Mouse (Mus musculus): ENCODE results near the gene Dsp.

Dsp gene

GRCm38 (mm10) chr13:38193406-38193805 is 42.3 kb downstream of the Dsp start:
- in situ Hi-C loops (cut with MboI), result no loop called here

DNA sequence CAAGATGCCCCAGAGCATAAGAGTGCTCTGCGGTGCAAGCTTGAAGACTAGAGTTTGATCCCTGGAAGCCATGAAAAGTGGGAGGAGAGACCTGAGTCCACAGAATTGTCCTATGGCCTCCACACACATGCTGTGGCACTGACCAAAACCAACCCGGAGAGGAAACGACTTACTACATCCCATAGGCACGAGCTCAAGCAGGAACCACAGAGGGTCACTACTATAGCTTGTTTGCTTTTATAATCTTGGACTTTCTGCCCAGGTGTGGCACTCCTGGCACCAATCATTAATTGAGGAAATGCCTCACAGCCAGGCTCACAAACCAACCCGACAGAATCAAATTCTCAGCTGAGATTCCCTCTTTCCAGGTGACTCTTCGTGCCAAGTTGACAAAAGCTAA is 50.3 kb downstream of the Dsp start:
- in situ Hi-C loops (cut with MboI), result no loop called here

- in situ Hi-C loops (cut with MboI), result no loop called here
These were observed 53.1 kb downstream of the Dsp start for GRCm38 (mm10) chr13:38204171-38204570.

GRCm38 (mm10) chr13:38204702-38205482 is 53.8 kb downstream of the Dsp start, which contains the start of gene Snrnp48:
Gene Snrnp48, plus strand, starts transcription at chr13:38204938.
- in situ Hi-C loops (cut with MboI), result no loop called here

- in situ Hi-C loops (cut with MboI), result no loop called here
These were observed 60.0 kb downstream of the Dsp start for GRCm38 (mm10) chr13:38211122-38211521.

DNA sequence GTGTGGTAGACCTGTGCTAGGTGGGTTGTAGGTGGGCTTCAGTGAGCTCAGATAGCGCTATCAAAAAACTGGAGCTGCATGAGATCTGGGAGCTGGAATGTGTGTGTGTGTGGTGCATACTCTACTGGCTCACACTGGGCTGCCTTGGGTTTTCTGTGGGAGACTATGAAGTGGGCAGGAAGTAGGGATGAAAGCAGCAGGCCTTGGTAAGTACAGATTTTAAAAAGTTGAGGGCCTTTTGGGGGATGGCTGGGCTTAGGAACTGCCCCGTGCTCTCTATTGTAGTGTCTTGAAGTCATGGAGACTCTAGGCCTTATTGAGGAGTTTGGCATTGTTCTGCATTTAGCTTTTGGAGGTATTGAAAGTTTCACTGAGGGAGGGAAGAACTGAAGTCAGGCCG is 67.6 kb downstream of the Dsp start:
- in situ Hi-C loops (cut with MboI), result no loop called here

DNA sequence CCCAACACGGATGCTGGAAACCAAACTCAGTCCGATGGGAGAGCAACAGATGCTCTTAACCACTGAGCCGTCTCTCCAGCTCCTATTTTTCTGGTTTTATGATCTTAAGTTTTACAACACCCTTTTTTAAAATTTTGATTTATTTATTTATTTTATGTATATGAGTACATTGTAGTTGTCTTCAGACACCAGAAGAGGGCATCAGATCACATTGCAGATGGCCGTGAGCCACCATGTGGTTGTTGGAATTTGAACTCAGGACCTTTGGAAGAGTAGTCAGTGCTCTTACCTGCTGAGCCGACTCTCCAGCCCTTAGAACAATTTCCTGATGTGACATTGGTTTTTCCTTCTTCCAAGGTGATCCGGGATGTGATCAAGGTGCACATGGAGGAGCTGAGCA is 69.2 kb downstream of the Dsp start:
- in situ Hi-C loops (cut with MboI), result no loop called here

DNA sequence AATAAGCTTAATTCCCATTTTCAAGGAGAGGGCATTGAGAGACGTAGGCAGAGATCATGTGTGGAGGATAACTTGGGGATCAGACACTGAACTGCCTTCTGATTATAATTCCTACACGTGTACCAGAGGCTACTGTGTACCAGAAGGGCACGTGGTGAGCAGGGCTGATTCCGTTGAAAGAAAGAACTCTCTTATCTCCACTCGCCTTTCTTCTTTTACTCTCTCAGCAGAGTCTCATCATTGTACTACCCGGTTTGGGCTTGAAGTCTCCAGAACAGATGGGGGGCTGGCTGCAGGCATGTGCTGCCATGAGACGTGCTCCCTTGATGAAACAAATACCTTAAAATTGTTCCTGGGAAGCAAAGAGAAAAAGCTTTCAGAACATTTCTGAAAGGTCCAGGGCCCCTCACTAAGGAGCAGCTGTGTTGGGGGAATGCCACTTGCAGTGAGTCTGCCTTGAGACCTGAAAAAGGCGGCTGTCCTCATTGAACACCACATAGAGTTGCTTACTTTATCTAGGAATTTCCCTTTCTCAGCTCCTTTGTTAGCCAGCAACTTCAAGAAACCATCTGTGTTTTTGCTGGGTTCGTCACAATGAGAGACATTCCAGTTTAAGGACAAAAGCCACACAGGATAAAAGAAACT is 79.2 kb downstream of the Dsp start:
- in situ Hi-C loops (cut with MboI), result no loop called here

GRCm38 (mm10) chr13:38232411-38232810 is 81.3 kb downstream of the Dsp start:
- in situ Hi-C loops (cut with MboI), result no loop called here

DNA sequence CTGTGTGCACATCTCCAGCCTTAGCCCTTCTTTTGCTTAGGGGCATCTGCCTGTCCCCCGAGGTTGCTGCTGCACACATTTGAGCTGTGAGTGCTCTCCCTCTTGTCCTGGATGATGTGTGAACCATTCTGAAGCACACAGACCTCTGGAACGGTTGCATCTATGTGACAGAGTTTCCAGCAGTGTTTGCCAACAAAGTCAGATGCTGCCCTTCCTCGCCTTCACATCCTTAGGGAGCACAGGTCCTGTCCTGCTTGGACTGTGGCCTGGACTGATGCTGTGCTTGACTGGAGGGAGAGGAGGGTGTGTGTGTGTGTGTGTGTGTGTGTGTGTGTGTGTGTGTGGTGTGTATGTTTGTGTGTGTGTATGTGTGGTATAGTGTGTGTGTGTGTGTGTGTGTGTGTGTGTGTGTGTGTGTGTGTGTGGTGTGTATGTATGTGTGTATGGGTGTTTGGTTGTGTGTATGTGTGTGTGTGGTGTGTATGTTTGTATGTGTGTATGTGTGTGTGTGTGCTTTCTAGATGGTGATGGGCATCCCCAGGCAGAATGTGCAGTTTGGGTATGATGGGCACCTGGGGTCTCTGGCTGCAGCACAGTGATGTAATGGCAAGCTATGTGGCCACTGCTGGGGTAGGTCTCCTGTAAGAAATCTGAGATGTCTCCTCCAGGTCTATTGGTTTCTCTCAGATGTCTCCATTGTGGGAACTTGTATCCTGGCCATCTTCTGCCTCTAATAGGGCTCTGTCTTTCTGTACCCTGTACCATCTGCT is 81.9 kb downstream of the Dsp start:
- in situ Hi-C loops (cut with MboI), result no loop called here

DNA sequence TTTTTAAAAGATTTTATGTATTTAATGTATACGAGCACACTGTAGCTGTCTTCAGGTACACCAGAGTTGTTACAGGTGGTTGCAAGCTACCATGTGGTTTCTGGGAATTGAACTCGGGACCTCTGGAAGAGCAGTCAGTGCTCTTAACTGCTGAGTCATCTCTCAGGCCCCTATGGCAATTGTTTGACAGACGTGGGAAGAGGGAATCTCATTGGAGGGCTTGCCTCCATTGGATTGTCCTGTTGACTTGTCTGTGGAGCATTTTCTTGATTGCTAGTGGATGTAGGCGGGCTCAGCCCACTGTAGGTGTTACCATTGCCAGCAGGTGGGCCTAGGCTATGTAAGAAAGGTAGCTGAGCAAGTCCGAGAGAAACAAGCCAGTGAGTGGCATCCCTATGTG is 83.6 kb downstream of the Dsp start:
- in situ Hi-C loops (cut with MboI), result no loop called here

DNA sequence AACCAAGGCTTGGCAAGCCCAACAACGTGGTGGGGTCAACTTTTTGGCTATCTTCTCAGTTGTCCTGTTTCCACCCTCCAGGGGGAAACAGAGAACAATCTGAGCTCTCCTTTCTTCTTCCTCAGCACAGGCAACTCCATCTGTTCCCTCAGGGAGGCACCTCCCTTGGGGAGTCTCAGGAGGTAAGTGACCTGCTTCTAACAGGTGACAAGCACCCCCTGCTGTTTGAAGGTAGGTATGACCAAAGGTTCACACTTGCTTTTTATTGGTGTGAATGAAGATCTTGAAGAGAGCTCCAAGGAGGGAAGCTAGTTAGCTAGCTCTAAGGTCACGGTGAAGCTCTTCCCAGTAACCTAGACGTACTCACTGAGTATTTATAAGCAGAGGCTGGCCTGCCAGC is 84.3 kb downstream of the Dsp start:
- in situ Hi-C loops (cut with MboI), result no loop called here

GRCm38 (mm10) chr13:38248151-38248550 is 97.1 kb downstream of the Dsp start:
- in situ Hi-C loops (cut with MboI), result no loop called here

Measured in mature B cell (primary cell).